Mouse (Mus musculus) granulocyte monocyte progenitor cell, adult 5-6 weeks (primary cell): ENCODE measurements around the gene Mx1. TPM values are rescaled to one million over a fixed set of nuclear protein-coding genes. Genes with fewer than 3 reads are reported as not detected.

ENCODE experiments used
- total RNA-seq, 2 experiments: library from RNA; stranded (forward) in 1 of 2; stranded (reverse) in 1 of 2; fragments of 200-712, 200-1000 nt in 1 of 2; fragments of >200 nt in 1 of 2; fragmentation: Nextera tagmentation in 1 of 2; gene quantifications; 2 replicates each; pipeline ENCODE4 v1.2.3; 2014 to 2017

Gene Mx1
- total RNA-seq, 2 experiments from 2014 or later = 1.3 to 6.5 TPM

Other genes with a start within 250 kb of the Mx1 start
- not detected in 2 replicates for gene Bace2, start 106.2 kb downstream of the Mx1 start, total RNA-seq (2014; fragmentation: Nextera tagmentation)
- not detected in 2 replicates for gene Bace2, start 106.2 kb downstream of the Mx1 start, total RNA-seq (2017)
- 1.1 TPM in 1 of 2 replicates, not detected in the other for gene Fam3b, start 51.9 kb upstream of the Mx1 start, total RNA-seq (2014; fragmentation: Nextera tagmentation)
- 2.3 TPM in 1 of 2 replicates, not detected in the other for gene Fam3b, start 51.9 kb upstream of the Mx1 start, total RNA-seq (2017)
- not detected in 2 replicates for gene Tmprss2, start 148.3 kb upstream of the Mx1 start, total RNA-seq (2014; fragmentation: Nextera tagmentation)
- not detected in 2 replicates for gene Tmprss2, start 148.3 kb upstream of the Mx1 start, total RNA-seq (2017)